34 mouse cellular contexts compared by ENCODE assay signal in genomic region chr13:33137717-33138116, GRCm38 (mm10). TPM values are rescaled to one million over a fixed set of nuclear protein-coding genes. Genes with fewer than 3 reads are reported as not detected.
DNase-seq lines count a peak whose midpoint lies in the region; ATAC-seq and TF ChIP-seq lines count a peak whose summit lies in the region.
"Had no signal": no experiment of that assay in that cellular context is flagged by ENCODE, and none has a peak within 500 bp of the region (broad histone marks: within the 10 kb centered on the region; RNA-seq: fewer than 3 reads in every experiment).

No protein-coding gene starts in this region.

- dilution Hi-C loops in CH12.LX (cut with MboI; ENCODE audit: extremely low pct_ligation_motif_present, extremely low pct_unique_long_range_greater_than_20kb, low sequenced_read_pairs) = no loop called here

- no peak for ATAC-seq in kidney, embryonic 15.5 days (replicated peaks; ENCODE audit: low FRiP score)
- ATAC-seq: forebrain, embryonic 13.5 days; hindbrain, postnatal 0 days; intestine, embryonic 16.5 days; Patski had no signal

- 88% methylated on average over 2 of the region's 2 CpGs for WGBS in kidney, embryonic 15.5 days

- no peak for TF ChIP-seq POLR2A in CH12.LX (IDR thresholded peaks at IDR 0.05; ENCODE audit: low read depth, low read length)

- peak; percentile 34; the same call in 1 of the 2 replicates for TF ChIP-seq EP300 in CH12.LX (IDR thresholded peaks at IDR 0.05; ENCODE audit: low read length)

- H3K36me3 ChIP-seq in CH12.LX (replicated peaks in 1 of 2; ENCODE audit: control insufficient read depth in 1 of 2, insufficient read depth in 1 of 2, low read length in 1 of 2) = no peaks in the 10 kb centered on the region
- H3K36me3 ChIP-seq in kidney, embryonic 15.5 days = no peaks in the 10 kb centered on the region
- H3K36me3 ChIP-seq: G1E had no signal

- no peaks in the 10 kb centered on the region for H3K9me3 ChIP-seq in CH12.LX (replicated peaks; ENCODE audit: low read length)
- no peaks in the 10 kb centered on the region for H3K9me3 ChIP-seq in kidney, embryonic 15.5 days (replicated peaks)
- H3K9me3 ChIP-seq: G1E had no signal

- H3K4me1 ChIP-seq in CH12.LX (ENCODE audit: control insufficient read depth in 1 of 2, insufficient read depth in 2 of 2) = peaks cover 6 to 35% of the 10 kb centered on the region in 2 experiments
- H3K4me1 ChIP-seq in kidney, embryonic 15.5 days = no peaks in the 10 kb centered on the region
- H3K4me1 ChIP-seq: forebrain, embryonic 13.5 days had no signal

- TF ChIP-seq CTCF in layer of hippocampus, adult 2 months (conservative IDR thresholded peaks at IDR 0.05) = no peak
- no peak for TF ChIP-seq CTCF in CH12.LX (conservative IDR thresholded peaks at IDR 0.05 in 1 of 2, IDR thresholded peaks at IDR 0.05 in 1 of 2; ENCODE audit: low read depth in 2 of 2, low read length in 2 of 2)

- TF ChIP-seq RAD21 in CH12.LX (IDR thresholded peaks at IDR 0.05; ENCODE audit: low read depth, low read length) = no peak

- no peaks in the 10 kb centered on the region for H3K79me2 ChIP-seq in CH12.LX (replicated peaks; ENCODE audit: control insufficient read depth, extremely low read depth, insufficient read depth, poor library complexity, severe bottlenecking)

- H3K4me3 ChIP-seq in layer of hippocampus, adult 2 months = no peak overlapping the region
- H3K4me3 ChIP-seq in CH12.LX (replicated peaks in 1 of 3; ENCODE audit: low read depth in 2 of 3, low read length in 2 of 3, poor library complexity in 1 of 3) = no peak overlapping the region
- no peak overlapping the region for H3K4me3 ChIP-seq in kidney, embryonic 15.5 days (replicated peaks)
- H3K4me3 ChIP-seq: forebrain, embryonic 13.5 days had no signal

- in situ Hi-C loops in CH12.LX (cut with MboI; ENCODE audit: low pct_ligation_motif_present, low pct_unique_long_range_greater_than_20kb, low sequenced_read_pairs) = no loop called here

- peak; percentile 30 for DNase-seq in cerebellum, adult 9-10 months
- DNase-seq in cerebellum, postnatal 25 days = no peak
- DNase-seq in layer of hippocampus, adult 2 months (ENCODE audit: low spot score in 2 of 2) = peak; percentile 7 to 21
- no peak for DNase-seq in layer of hippocampus, postnatal 10 days (ENCODE audit: low spot score in 2 of 2)
- peak; percentile 47 for DNase-seq in CH12.LX (ENCODE audit: extremely low read depth)
- peak; percentile 4 for DNase-seq in right cerebral cortex, postnatal 14 days
- DNase-seq: gastrocnemius, postnatal 14 days; heart, adult 11 months; kidney, adult 9 months; kidney, postnatal 36 days; lung, postnatal 4 days; midbrain, embryonic 14.5 days; thymus, adult 2 months had no signal

- no peaks in the 10 kb centered on the region for H3K27me3 ChIP-seq in CH12.LX (replicated peaks)
- H3K27me3 ChIP-seq in kidney, embryonic 15.5 days = no peaks in the 10 kb centered on the region
- H3K27me3 ChIP-seq: forebrain, embryonic 13.5 days; Patski had no signal

- no peak overlapping the region for H3K4me2 ChIP-seq in CH12.LX (ENCODE audit: insufficient read depth, low read depth, poor library complexity, severe bottlenecking)
- no peak overlapping the region for H3K4me2 ChIP-seq in kidney, embryonic 15.5 days
- H3K4me2 ChIP-seq: forebrain, embryonic 13.5 days; heart, embryonic 11.5 days had no signal

- H3K9ac ChIP-seq in CH12.LX (ENCODE audit: insufficient read depth, low read depth) = no peak overlapping the region
- no peak overlapping the region for H3K9ac ChIP-seq in kidney, embryonic 15.5 days
- H3K9ac ChIP-seq: forebrain, embryonic 13.5 days had no signal

- H3K27ac ChIP-seq in layer of hippocampus, adult 2 months = no peak overlapping the region
- H3K27ac ChIP-seq in CH12.LX (ENCODE audit: insufficient read depth, low read depth) = no peak overlapping the region
- no peak overlapping the region for H3K27ac ChIP-seq in kidney, embryonic 15.5 days
- H3K27ac ChIP-seq: forebrain, embryonic 13.5 days; hindbrain, postnatal 0 days had no signal

TF ChIP-seq in CH12.LX, 34 proteins besides CTCF, POLR2A, EP300 and RAD21:
- TF ChIP-seq ETS1 (conservative IDR thresholded peaks at IDR 0.05; ENCODE audit: low read depth, low read length) (0 out of 2 replicates have a peak, but pooled peaks have one; percentile 15), ZC3H11A (IDR thresholded peaks at IDR 0.05; ENCODE audit: low read depth, low read length) (no peak), MEF2A (IDR thresholded peaks at IDR 0.05; ENCODE audit: borderline replicate concordance, low read depth, low read length) (peak; percentile 80), TCF12 (IDR thresholded peaks at IDR 0.05; ENCODE audit: low read depth, low read length) (peak; percentile 52; the same call in 1 of the 2 replicates), IRF4 (IDR thresholded peaks at IDR 0.05; ENCODE audit: low read depth, low read length) (no peak)
TF ChIP-seq in CH12.LX: peak in this region for 3.

RNA-seq across cellular contexts. Expression of gene Serpinb9c, which starts 21.8 kb away (rescaled TPM):
- not detected for total RNA-seq in layer of hippocampus, adult 2 months (2021)
- total RNA-seq in layer of hippocampus, postnatal 10 days (2021) = not detected
- total RNA-seq in CH12.LX (2012; rRNA removed) (not detected in 2 replicates), CH12.LX (2014; rRNA removed) (not detected in 2 replicates)
- polyA plus RNA-seq in CH12.LX (2012; ENCODE audit: insufficient read length, low read depth) = not detected in 2 replicates
- polyA plus RNA-seq in kidney, embryonic 15.5 days (2015; fragmentation: Nextera tagmentation; extraction: Ambion mirVana) = not detected in 2 replicates
- total RNA-seq: adrenal gland, adult 18-20 months; adrenal gland, postnatal 4 days; gastrocnemius, postnatal 14 days; hematopoietic stem cell, adult 5-6 weeks; hindbrain, postnatal 0 days; layer of hippocampus, postnatal 36 days; liver, adult 2 months; megakaryocyte-erythroid progenitor cell, adult 5-6 weeks had no signal
- polyA plus RNA-seq: embryonic facial prominence, embryonic 14.5 days; forebrain, embryonic 13.5 days; heart, embryonic 11.5 days; heart, postnatal 0 days; hindbrain, postnatal 0 days; intestine, embryonic 16.5 days; limb, embryonic 11.5 days; liver, adult 2 months; liver, embryonic 16.5 days; lung, embryonic 16.5 days; midbrain, embryonic 14.5 days; neural tube, embryonic 11.5 days; small intestine, adult 2 months; stomach, embryonic 16.5 days; thymus, adult 2 months had no signal

RNA-seq across cellular contexts. Expression of gene Serpinb9d, which starts 55.0 kb away (rescaled TPM):
- total RNA-seq in layer of hippocampus, adult 2 months (2021) = not detected
- total RNA-seq in layer of hippocampus, postnatal 10 days (2021) = not detected
- not detected in 2 replicates for total RNA-seq in CH12.LX (2012; rRNA removed)
- total RNA-seq in CH12.LX (2014; rRNA removed) = not detected in 2 replicates
- not detected in 2 replicates for polyA plus RNA-seq in CH12.LX (2012; ENCODE audit: insufficient read length, low read depth)
- not detected in 2 replicates for polyA plus RNA-seq in kidney, embryonic 15.5 days (2015; fragmentation: Nextera tagmentation; extraction: Ambion mirVana)
- total RNA-seq: adrenal gland, adult 18-20 months; adrenal gland, postnatal 4 days; G1E; gastrocnemius, postnatal 14 days; hematopoietic stem cell, adult 5-6 weeks; hindbrain, postnatal 0 days; layer of hippocampus, postnatal 36 days; liver, adult 2 months; megakaryocyte-erythroid progenitor cell, adult 5-6 weeks had no signal
- polyA plus RNA-seq: embryonic facial prominence, embryonic 14.5 days; forebrain, embryonic 13.5 days; G1E; heart, embryonic 11.5 days; heart, postnatal 0 days; hindbrain, postnatal 0 days; intestine, embryonic 16.5 days; limb, embryonic 11.5 days; liver, adult 2 months; liver, embryonic 16.5 days; lung, embryonic 16.5 days; midbrain, embryonic 14.5 days; neural tube, embryonic 11.5 days; small intestine, adult 2 months; stomach, embryonic 16.5 days; thymus, adult 2 months had no signal

RNA-seq across cellular contexts. Expression of gene Serpinb1b, which starts 59.3 kb away (rescaled TPM):
- under 1 TPM; 0.42 to 0.44 TPM for total RNA-seq in layer of hippocampus, adult 2 months (2021)
- total RNA-seq in layer of hippocampus, postnatal 10 days (2021) = 1 to 10 TPM; 1.2 to 1.3 TPM
- total RNA-seq in CH12.LX (2012; rRNA removed) = 0.08 TPM in 2 replicates
- total RNA-seq in CH12.LX (2014; rRNA removed) = 0.62 and 0.98 TPM in 2 replicates
- 0.56 and 0.64 TPM in 2 replicates for polyA plus RNA-seq in CH12.LX (2012; ENCODE audit: insufficient read length, low read depth)
- not detected in 2 replicates for polyA plus RNA-seq in kidney, embryonic 15.5 days (2015; fragmentation: Nextera tagmentation; extraction: Ambion mirVana)
- total RNA-seq: G1E; hematopoietic stem cell, adult 5-6 weeks; megakaryocyte-erythroid progenitor cell, adult 5-6 weeks had no signal
- polyA plus RNA-seq: G1E; heart, embryonic 11.5 days; heart, postnatal 0 days; limb, embryonic 11.5 days; liver, adult 2 months; liver, embryonic 16.5 days; neural tube, embryonic 11.5 days; small intestine, adult 2 months had no signal

Comparison
In these comparisons a context has a peak if more than half of its experiments do, and no peak if none do; other contexts are left out.
1. DNase-seq: peak in cerebellum, adult 9-10 months (single experiment), layer of hippocampus, adult 2 months (2 of 2), CH12.LX (single experiment) and right cerebral cortex, postnatal 14 days (single experiment); none in cerebellum, postnatal 25 days (0 of 2) and layer of hippocampus, postnatal 10 days (0 of 2).